Mouse (Mus musculus): ENCODE data around the gene Nmur1. TPM values are rescaled to one million over a fixed set of nuclear protein-coding genes. Genes with fewer than 3 reads are reported as not detected.

The Nmur1 gene
- polyA plus RNA-seq, 1 experiment from 2014 or later: not detected

- H3K4me2 ChIP-seq (ENCODE audit: low read depth, low read length): no peak overlapping the region
- ATAC-seq (ENCODE audit: low read depth) (no peak), DNase-seq (ENCODE audit: low spot score) (no peak)
- no peaks in the 10 kb centered on the region for H3K9me3 ChIP-seq (ENCODE audit: control insufficient read depth, low read length)
- H3K4me3 ChIP-seq (ENCODE audit: low read depth, low read length): no peak overlapping the region
- H3K27ac ChIP-seq (replicated peaks; ENCODE audit: low read depth, low read length): no peak overlapping the region
- no peaks in the 10 kb centered on the region for H3K4me1 ChIP-seq (ENCODE audit: control insufficient read depth, insufficient read depth, low read length)
- H3K9ac ChIP-seq (ENCODE audit: low read depth, low read length): no peak overlapping the region
- H3K27me3 ChIP-seq (replicated peaks; ENCODE audit: control insufficient read depth, insufficient read depth, low read length): no peaks in the 10 kb centered on the region
- no peaks in the 10 kb centered on the region for H3K36me3 ChIP-seq (ENCODE audit: control insufficient read depth, insufficient read depth, low read length)
- WGBS: 70% methylated on average over 8 of the region's 8 CpGs
Measured at GRCm38 (mm10) chr1:86406914-86407313, 19.1 kb downstream of the Nmur1 start.

DNA sequence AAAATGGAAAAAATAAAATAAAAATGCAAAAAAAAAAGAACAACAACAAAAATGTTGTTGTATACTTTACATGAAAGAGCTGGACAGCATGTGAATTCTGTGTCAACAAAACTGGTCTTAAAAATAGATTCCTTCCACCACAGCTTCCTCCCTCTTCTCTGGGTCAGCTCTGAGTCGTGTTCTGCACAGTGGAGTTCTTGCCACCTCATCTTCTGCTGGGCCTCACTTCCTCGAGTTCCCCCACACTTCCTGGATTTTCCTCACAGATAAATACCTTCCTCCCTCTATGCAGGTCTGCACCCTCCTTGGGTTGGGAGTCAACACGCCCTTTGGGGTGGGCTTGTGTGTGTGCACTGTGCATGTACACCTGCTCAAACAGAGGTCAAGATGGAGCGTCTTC, 19.7 kb downstream of the Nmur1 start:
- no peak overlapping the region for H3K27ac ChIP-seq (replicated peaks; ENCODE audit: low read depth, low read length)
- no peak overlapping the region for H3K9ac ChIP-seq (ENCODE audit: low read depth, low read length)
- H3K4me3 ChIP-seq (ENCODE audit: low read depth, low read length): no peak overlapping the region
- no peaks in the 10 kb centered on the region for H3K9me3 ChIP-seq (ENCODE audit: control insufficient read depth, low read length)
- no peaks in the 10 kb centered on the region for H3K4me1 ChIP-seq (ENCODE audit: control insufficient read depth, insufficient read depth, low read length)
- H3K27me3 ChIP-seq (replicated peaks; ENCODE audit: control insufficient read depth, insufficient read depth, low read length): no peaks in the 10 kb centered on the region
- DNase-seq (ENCODE audit: low spot score) (no peak), ATAC-seq (ENCODE audit: low read depth) (no peak)
- no peak overlapping the region for H3K4me2 ChIP-seq (ENCODE audit: low read depth, low read length)
- WGBS: 72% methylated on average over 4 of the region's 4 CpGs
- no peaks in the 10 kb centered on the region for H3K36me3 ChIP-seq (ENCODE audit: control insufficient read depth, insufficient read depth, low read length)

- Histone ChIP-seq H3K4me3 (ENCODE audit: low read depth, low read length) (no peak overlapping the region), H3K27me3 (replicated peaks; ENCODE audit: control insufficient read depth, insufficient read depth, low read length) (no peaks in the 10 kb centered on the region), H3K4me2 (ENCODE audit: low read depth, low read length) (no peak overlapping the region), H3K36me3 (ENCODE audit: control insufficient read depth, insufficient read depth, low read length) (no peaks in the 10 kb centered on the region), H3K9me3 (ENCODE audit: control insufficient read depth, low read length) (no peaks in the 10 kb centered on the region), H3K4me1 (ENCODE audit: control insufficient read depth, insufficient read depth, low read length) (no peaks in the 10 kb centered on the region), H3K27ac (replicated peaks; ENCODE audit: low read depth, low read length) (no peak overlapping the region), H3K9ac (ENCODE audit: low read depth, low read length) (no peak overlapping the region)
- WGBS: 55% methylated on average over 5 of the region's 5 CpGs
- ATAC-seq (ENCODE audit: low read depth) (no peak), DNase-seq (ENCODE audit: low spot score) (no peak)
Measured at GRCm38 (mm10) chr1:86404834-86405233, 21.2 kb downstream of the Nmur1 start.

DNA sequence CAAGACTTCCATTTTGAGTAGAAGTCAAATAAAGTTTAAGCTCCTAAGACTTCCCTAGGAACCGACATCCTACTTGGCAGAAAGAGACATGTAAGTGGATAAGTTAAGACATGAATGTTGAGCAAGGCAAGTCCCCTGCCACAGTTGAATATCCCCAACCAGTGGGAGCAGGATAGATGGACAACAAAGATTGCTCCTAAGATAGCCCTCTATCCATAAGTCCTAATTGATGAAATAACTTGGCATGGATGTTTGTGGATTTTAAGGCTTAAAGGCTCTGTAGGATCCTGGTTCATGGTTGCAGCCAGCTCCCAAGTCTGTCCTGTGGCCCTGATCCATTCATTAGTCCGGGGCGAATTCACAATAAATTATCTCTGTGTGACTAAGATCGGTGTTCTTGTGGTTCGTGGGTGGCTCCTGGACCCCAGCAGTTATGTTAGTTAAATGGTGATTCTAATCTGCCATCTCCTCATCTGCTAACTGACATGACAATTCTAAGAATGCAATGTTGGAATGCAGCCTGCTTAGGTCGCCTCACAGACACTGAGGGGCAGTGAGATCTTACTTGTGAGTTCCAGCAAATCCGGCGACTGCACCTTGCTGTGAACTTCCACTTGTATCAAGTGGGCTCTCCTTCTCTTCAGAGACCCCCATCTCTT, 25.8 kb downstream of the Nmur1 start:
- Histone ChIP-seq H3K36me3 (ENCODE audit: control insufficient read depth, insufficient read depth, low read length) (no peaks in the 10 kb centered on the region), H3K4me1 (ENCODE audit: control insufficient read depth, insufficient read depth, low read length) (no peaks in the 10 kb centered on the region), H3K4me3 (ENCODE audit: low read depth, low read length) (no peak overlapping the region), H3K27me3 (replicated peaks; ENCODE audit: control insufficient read depth, insufficient read depth, low read length) (no peaks in the 10 kb centered on the region), H3K9me3 (ENCODE audit: control insufficient read depth, low read length) (no peaks in the 10 kb centered on the region), H3K9ac (ENCODE audit: low read depth, low read length) (no peak overlapping the region), H3K4me2 (ENCODE audit: low read depth, low read length) (no peak overlapping the region), H3K27ac (replicated peaks; ENCODE audit: low read depth, low read length) (no peak overlapping the region)
- 67% methylated on average over 8 of the region's 8 CpGs for WGBS
- ATAC-seq (ENCODE audit: low read depth) (no peak), DNase-seq (ENCODE audit: low spot score) (no peak)

- no peaks in the 10 kb centered on the region for H3K27me3 ChIP-seq (replicated peaks; ENCODE audit: control insufficient read depth, insufficient read depth, low read length)
- ATAC-seq (ENCODE audit: low read depth) (no peak), DNase-seq (ENCODE audit: low spot score) (no peak)
- H3K9me3 ChIP-seq (ENCODE audit: control insufficient read depth, low read length): no peaks in the 10 kb centered on the region
- no peak overlapping the region for H3K9ac ChIP-seq (ENCODE audit: low read depth, low read length)
- no peaks in the 10 kb centered on the region for H3K4me1 ChIP-seq (ENCODE audit: control insufficient read depth, insufficient read depth, low read length)
- H3K4me3 ChIP-seq (ENCODE audit: low read depth, low read length): no peak overlapping the region
- 63% methylated on average over 3 of the region's 3 CpGs for WGBS
- H3K27ac ChIP-seq (replicated peaks; ENCODE audit: low read depth, low read length): no peak overlapping the region
- no peak overlapping the region for H3K4me2 ChIP-seq (ENCODE audit: low read depth, low read length)
- H3K36me3 ChIP-seq (ENCODE audit: control insufficient read depth, insufficient read depth, low read length): no peaks in the 10 kb centered on the region
Measured at GRCm38 (mm10) chr1:86399322-86399721, 26.7 kb downstream of the Nmur1 start.

DNA sequence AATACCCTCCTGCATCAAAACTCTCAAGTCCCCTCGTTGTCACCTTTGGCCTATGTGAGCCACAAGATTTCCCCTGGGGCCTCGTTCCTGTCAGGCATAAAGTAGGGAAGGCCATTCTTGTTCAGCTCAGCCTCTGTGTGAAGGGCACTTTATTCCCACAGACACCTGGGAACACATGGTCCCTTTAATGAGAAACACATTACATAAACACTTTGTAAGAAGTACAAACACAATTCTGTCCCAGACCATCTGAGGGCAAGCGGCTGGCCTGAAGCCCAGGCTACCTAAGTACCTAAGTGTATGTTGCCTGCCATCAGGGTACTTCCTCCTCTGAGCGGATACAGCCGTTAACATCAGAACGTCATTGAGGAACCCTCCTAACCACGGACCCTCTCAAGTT, 27.8 kb downstream of the Nmur1 start:
- no peak overlapping the region for H3K9ac ChIP-seq (ENCODE audit: low read depth, low read length)
- no peaks in the 10 kb centered on the region for H3K36me3 ChIP-seq (ENCODE audit: control insufficient read depth, insufficient read depth, low read length)
- no peaks in the 10 kb centered on the region for H3K4me1 ChIP-seq (ENCODE audit: control insufficient read depth, insufficient read depth, low read length)
- H3K27ac ChIP-seq (replicated peaks; ENCODE audit: low read depth, low read length): no peak overlapping the region
- H3K4me3 ChIP-seq (ENCODE audit: low read depth, low read length): no peak overlapping the region
- WGBS: 25% methylated on average over 7 of the region's 7 CpGs
- ATAC-seq (ENCODE audit: low read depth) (no peak), DNase-seq (ENCODE audit: low spot score) (no peak)
- no peaks in the 10 kb centered on the region for H3K9me3 ChIP-seq (ENCODE audit: control insufficient read depth, low read length)
- no peaks in the 10 kb centered on the region for H3K27me3 ChIP-seq (replicated peaks; ENCODE audit: control insufficient read depth, insufficient read depth, low read length)
- H3K4me2 ChIP-seq (ENCODE audit: low read depth, low read length): no peak overlapping the region

DNA sequence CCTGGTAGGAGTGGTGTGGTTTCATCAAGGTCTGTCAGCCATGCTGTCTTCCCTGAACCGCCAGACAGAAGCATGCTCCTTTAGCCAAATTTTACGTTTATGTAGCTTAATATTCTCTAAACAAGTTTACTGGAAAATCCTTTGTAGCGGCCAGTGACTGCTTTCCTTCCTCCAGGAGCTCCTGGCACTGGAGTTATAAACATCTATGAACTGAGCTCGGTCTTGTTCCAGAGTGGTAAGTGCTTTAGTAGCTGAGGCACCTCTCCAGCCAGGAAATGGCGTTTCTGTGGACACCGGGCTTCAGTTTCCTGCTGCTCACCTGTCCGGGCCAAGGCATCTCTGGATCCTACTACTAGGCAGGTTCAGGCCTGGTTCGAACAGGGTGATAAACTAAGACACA, 28.4 kb downstream of the Nmur1 start:
- H3K4me2 ChIP-seq (ENCODE audit: low read depth, low read length): no peak overlapping the region
- WGBS: 60% methylated on average over 8 of the region's 8 CpGs
- no peak overlapping the region for H3K9ac ChIP-seq (ENCODE audit: low read depth, low read length)
- H3K9me3 ChIP-seq (ENCODE audit: control insufficient read depth, low read length): no peaks in the 10 kb centered on the region
- H3K27me3 ChIP-seq (replicated peaks; ENCODE audit: control insufficient read depth, insufficient read depth, low read length): no peaks in the 10 kb centered on the region
- ATAC-seq (ENCODE audit: low read depth): no peak
- H3K27ac ChIP-seq (replicated peaks; ENCODE audit: low read depth, low read length): peak overlapping the region; percentile 8
- H3K36me3 ChIP-seq (ENCODE audit: control insufficient read depth, insufficient read depth, low read length): no peaks in the 10 kb centered on the region
- H3K4me1 ChIP-seq (ENCODE audit: control insufficient read depth, insufficient read depth, low read length): no peaks in the 10 kb centered on the region
- no peak for DNase-seq (ENCODE audit: low spot score)
- H3K4me3 ChIP-seq (ENCODE audit: low read depth, low read length): no peak overlapping the region

DNA sequence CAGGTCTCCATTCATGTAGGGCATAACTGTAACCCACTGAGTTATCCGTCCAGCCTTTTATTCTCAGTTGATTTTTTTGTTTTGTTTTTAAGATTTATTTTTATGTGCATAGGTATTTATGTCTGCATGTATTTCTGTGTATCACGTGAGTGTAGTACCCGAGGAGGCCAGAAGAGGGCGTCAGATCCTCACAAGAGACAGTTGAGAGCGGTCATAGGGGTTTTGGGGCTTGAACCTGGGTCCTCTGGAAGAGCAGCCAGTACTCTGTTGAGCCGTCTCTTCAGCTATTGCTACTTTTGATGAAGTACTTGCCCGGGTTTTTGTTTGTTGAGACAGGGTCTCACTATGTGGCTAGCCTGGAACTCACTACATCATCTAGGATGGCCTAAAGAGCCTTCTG, 30.1 kb downstream of the Nmur1 start:
- no peak for ATAC-seq (ENCODE audit: low read depth)
- DNase-seq (ENCODE audit: low spot score): no peak
- 74% methylated on average over 7 of the region's 7 CpGs for WGBS

GRCm38 (mm10) chr1:86394246-86394645, 31.8 kb downstream of the Nmur1 start:
- Histone ChIP-seq H3K27me3 (replicated peaks; ENCODE audit: control insufficient read depth, insufficient read depth, low read length) (no peaks in the 10 kb centered on the region), H3K4me1 (ENCODE audit: control insufficient read depth, insufficient read depth, low read length) (no peaks in the 10 kb centered on the region), H3K4me3 (ENCODE audit: low read depth, low read length) (no peak overlapping the region), H3K9me3 (ENCODE audit: control insufficient read depth, low read length) (no peaks in the 10 kb centered on the region), H3K27ac (replicated peaks; ENCODE audit: low read depth, low read length) (no peak overlapping the region), H3K36me3 (ENCODE audit: control insufficient read depth, insufficient read depth, low read length) (no peaks in the 10 kb centered on the region), H3K9ac (ENCODE audit: low read depth, low read length) (no peak overlapping the region), H3K4me2 (ENCODE audit: low read depth, low read length) (no peak overlapping the region)
- DNase-seq (ENCODE audit: low spot score) (no peak), ATAC-seq (ENCODE audit: low read depth) (no peak)
- 83% methylated on average over 3 of the region's 3 CpGs for WGBS

More for the DNA sequence above, 30.1 kb downstream of the Nmur1 start:
- H3K4me1 ChIP-seq (ENCODE audit: control insufficient read depth, insufficient read depth, low read length): no peaks in the 10 kb centered on the region
- H3K27me3 ChIP-seq (replicated peaks; ENCODE audit: control insufficient read depth, insufficient read depth, low read length): no peaks in the 10 kb centered on the region
- no peak overlapping the region for H3K4me2 ChIP-seq (ENCODE audit: low read depth, low read length)
- H3K36me3 ChIP-seq (ENCODE audit: control insufficient read depth, insufficient read depth, low read length): no peaks in the 10 kb centered on the region
- no peak overlapping the region for H3K4me3 ChIP-seq (ENCODE audit: low read depth, low read length)
- H3K27ac ChIP-seq (replicated peaks; ENCODE audit: low read depth, low read length): no peak overlapping the region
- H3K9ac ChIP-seq (ENCODE audit: low read depth, low read length): no peak overlapping the region
- H3K9me3 ChIP-seq (ENCODE audit: control insufficient read depth, low read length): no peaks in the 10 kb centered on the region

All from embryonic facial prominence, embryonic 14.5 days (tissue).